Mouse (Mus musculus) C2C12 (cell line): Measurements from ENCODE around the gene Taar1.

Source experiments
- CTCF ChIP-seq: IDR thresholded peaks from one replicate; pipeline ENCODE4 v1.5.1; 2011; ENCODE audit not compliant: control insufficient read depth, insufficient read depth, insufficient read length
- USF1 ChIP-seq: IDR thresholded peaks from one replicate; pipeline ENCODE4 v1.6.1; 2011; ENCODE audit warnings: low read depth, mild to moderate bottlenecking, control low read depth, moderate library complexity

- TF ChIP-seq CTCF (no peak), USF1 (no peak)
These were observed 40.3 kb downstream of the Taar1 start, which contains the start of gene Taar4 for GRCm38 (mm10) chr10:23960444-23960915.
